Mouse (Mus musculus) spleen, postnatal 14 days (tissue): ENCODE measurements around the gene Tnrc6b.

Experiments
- DNase-seq, 2 experiments: peaks; one replicate each; pipeline ENCODE4 v3.0.0; 2021 to 2022; ENCODE audit warnings: low spot score in 2 of 2

Tnrc6b gene

GRCm38 (mm10) chr15:80785699-80786098 is 74.6 kb downstream of the Tnrc6b start:
- DNase-seq = no peak

GRCm38 (mm10) chr15:80787746-80788145 is 76.6 kb downstream of the Tnrc6b start:
- no peak for DNase-seq

- DNase-seq = no peak
Observed at GRCm38 (mm10) chr15:80792556-80792955, 81.4 kb downstream of the Tnrc6b start.

- DNase-seq = no peak
Observed at GRCm38 (mm10) chr15:80795076-80795475, 84.0 kb downstream of the Tnrc6b start.

- peak in 1 of 2 experiments; percentile 12 for DNase-seq
Observed at GRCm38 (mm10) chr15:80797757-80798156, 86.6 kb downstream of the Tnrc6b start.

GRCm38 (mm10) chr15:80798367-80799073 is 87.4 kb downstream of the Tnrc6b start:
- peak; percentile 69 to 81 for DNase-seq

- peak; percentile 22 to 35 for DNase-seq
Observed at GRCm38 (mm10) chr15:80799074-80799633, 88.0 kb downstream of the Tnrc6b start.

- peak in 1 of 2 experiments; percentile 19 for DNase-seq
Observed at GRCm38 (mm10) chr15:80799634-80800137, 88.6 kb downstream of the Tnrc6b start.

GRCm38 (mm10) chr15:80800201-80800600 is 89.1 kb downstream of the Tnrc6b start:
- DNase-seq = no peak

GRCm38 (mm10) chr15:80800765-80801164 is 89.7 kb downstream of the Tnrc6b start:
- no peak for DNase-seq

- no peak for DNase-seq
Observed at GRCm38 (mm10) chr15:80801597-80801996, 90.5 kb downstream of the Tnrc6b start.

- no peak for DNase-seq
Observed at GRCm38 (mm10) chr15:80807162-80807561, 96.0 kb downstream of the Tnrc6b start.

GRCm38 (mm10) chr15:80810226-80810625 is 99.1 kb downstream of the Tnrc6b start:
- no peak for DNase-seq

GRCm38 (mm10) chr15:80812840-80813239 is 101.7 kb downstream of the Tnrc6b start:
- DNase-seq = no peak

GRCm38 (mm10) chr15:80814792-80815191 is 103.7 kb downstream of the Tnrc6b start:
- DNase-seq = no peak

GRCm38 (mm10) chr15:80822276-80822675 is 111.2 kb downstream of the Tnrc6b start:
- DNase-seq = no peak

GRCm38 (mm10) chr15:80831170-80831569 is 120.1 kb downstream of the Tnrc6b start:
- no peak for DNase-seq

- no peak for DNase-seq
Observed at GRCm38 (mm10) chr15:80832808-80833207, 121.7 kb downstream of the Tnrc6b start.

- DNase-seq = no peak
Observed at GRCm38 (mm10) chr15:80836246-80836645, 125.1 kb downstream of the Tnrc6b start.

GRCm38 (mm10) chr15:80838836-80839235 is 127.7 kb downstream of the Tnrc6b start:
- no peak for DNase-seq

- DNase-seq = no peak
Observed at GRCm38 (mm10) chr15:80839653-80840420, 128.7 kb downstream of the Tnrc6b start.

GRCm38 (mm10) chr15:80844262-80844661 is 133.1 kb downstream of the Tnrc6b start:
- DNase-seq = no peak
